Mouse (Mus musculus) adrenal gland, postnatal 14 days (tissue): Measurements from ENCODE around the gene Rpl10. TPM values are rescaled to one million over a fixed set of nuclear protein-coding genes. Genes with fewer than 3 reads are reported as not detected.

Experiments
- DNase-seq: peaks from one replicate; pipeline ENCODE4 v3.0.0; 2021; ENCODE audit warnings: mixed read lengths
- microRNA-seq, 2 experiments: library from miRNA; unstranded; fragments of <30 nt; microRNA quantifications; one replicate each; pipeline ENCODE4 v1.2.0; 2021
- total RNA-seq: library from RNA; stranded (reverse); gene quantifications from 2 replicates; pipeline ENCODE4 v1.2.3, GENCODE M21; 2021

Gene Rpl10
- total RNA-seq, 1 experiment from 2014 or later = 296 TPM

- DNase-seq = no peak
These were observed 10.6 kb downstream of the Rpl10 start for GRCm38 (mm10) chrX:74281041-74281731.

- peak; percentile 89 for DNase-seq
These were observed 11.3 kb downstream of the Rpl10 start, which contains the start of the genes Taz and Dnase1l1 for GRCm38 (mm10) chrX:74281732-74282394. Gene Taz, plus strand, starts transcription at chrX:74281912. Gene Dnase1l1, minus strand, starts transcription at chrX:74282337.

- peak; percentile 91 for DNase-seq
These were observed 11.9 kb downstream of the Rpl10 start for GRCm38 (mm10) chrX:74282395-74283091.

GRCm38 (mm10) chrX:74283092-74283437 is 12.5 kb downstream of the Rpl10 start:
- DNase-seq = no peak

GRCm38 (mm10) chrX:74293431-74293830 is 22.8 kb downstream of the Rpl10 start:
- no peak for DNase-seq

GRCm38 (mm10) chrX:74296538-74297448 is 26.2 kb downstream of the Rpl10 start, which contains the start of gene Atp6ap1:
Gene Atp6ap1, plus strand, starts transcription at chrX:74297097.
- DNase-seq = peak; percentile 95

- DNase-seq = no peak
These were observed 27.7 kb downstream of the Rpl10 start for GRCm38 (mm10) chrX:74298348-74298747.

GRCm38 (mm10) chrX:74299721-74300120 is 29.1 kb downstream of the Rpl10 start:
- DNase-seq = no peak

GRCm38 (mm10) chrX:74304867-74305700 is 34.5 kb downstream of the Rpl10 start, which contains the start of gene Gdi1:
Gene Gdi1, plus strand, starts transcription at chrX:74304998.
- peak; percentile 83 for DNase-seq

GRCm38 (mm10) chrX:74312540-74313464 is 42.2 kb downstream of the Rpl10 start, which contains the start of gene Fam50a:
Gene Fam50a, plus strand, starts transcription at chrX:74313033.
- peak; percentile 93 for DNase-seq

Small RNA genes lying within 50 kb of the gene (microRNA-seq; reads per million reads assigned to microRNA genes)
- 0 to 0.43 reads per million in 2 experiments for gene Mir7091
- gene Mir7092 = 0 to 0.38 reads per million in 2 experiments

Other genes starting within 250 kb of the Rpl10 start
- gene Irak1, start 246.9 kb upstream of the Rpl10 start, total RNA-seq = 101 and 105 TPM in 2 replicates
- not detected in 2 replicates for gene Opn1mw, start 143.3 kb upstream of the Rpl10 start, total RNA-seq
- gene Mecp2, start 135.4 kb upstream of the Rpl10 start, total RNA-seq = 31.6 and 36.4 TPM in 2 replicates
- gene Tex28, start 103.0 kb upstream of the Rpl10 start, total RNA-seq = not detected in 2 replicates
- not detected in 2 replicates for gene Tktl1, start 93.6 kb upstream of the Rpl10 start, total RNA-seq
- gene Flna, start 21.0 kb upstream of the Rpl10 start, total RNA-seq = 138 and 176 TPM in 2 replicates
- gene Emd, start 16.1 kb upstream of the Rpl10 start, total RNA-seq = 56.8 and 67.7 TPM in 2 replicates
- gene Taz, start 11.1 kb downstream of the Rpl10 start, total RNA-seq = 61.6 and 72.0 TPM in 2 replicates
- gene Dnase1l1, start 11.5 kb downstream of the Rpl10 start, total RNA-seq = 9.0 and 12.7 TPM in 2 replicates
- gene Atp6ap1, start 26.3 kb downstream of the Rpl10 start, total RNA-seq = 150 and 155 TPM in 2 replicates
- gene Gdi1, start 34.2 kb downstream of the Rpl10 start, total RNA-seq = 150 and 180 TPM in 2 replicates
- gene Fam50a, start 42.2 kb downstream of the Rpl10 start, total RNA-seq = 53.1 and 56.0 TPM in 2 replicates
- gene Plxna3, start 58.3 kb downstream of the Rpl10 start, total RNA-seq = 7.7 and 9.0 TPM in 2 replicates
- 54.2 and 55.1 TPM in 2 replicates for gene Lage3, start 82.8 kb downstream of the Rpl10 start, total RNA-seq
- 49.6 and 51.5 TPM in 2 replicates for gene Ubl4a, start 102.4 kb downstream of the Rpl10 start, total RNA-seq
- 18.9 and 21.5 TPM in 2 replicates for gene Slc10a3, start 102.5 kb downstream of the Rpl10 start, total RNA-seq
- gene Fam3a, start 122.5 kb downstream of the Rpl10 start, total RNA-seq = 26.6 and 29.7 TPM in 2 replicates
- 56.3 and 56.5 TPM in 2 replicates for gene Ikbkg, start 122.5 kb downstream of the Rpl10 start, total RNA-seq
- gene G6pdx, start 158.4 kb downstream of the Rpl10 start, total RNA-seq = 105 and 114 TPM in 2 replicates
- not detected in 2 replicates for gene Gm6880, start 210.6 kb downstream of the Rpl10 start, total RNA-seq